Mouse (Mus musculus) neural tube, embryonic 11.5 days (tissue): ENCODE measurements around the gene Fbxo7. TPM values are rescaled to one million over a fixed set of nuclear protein-coding genes. Genes with fewer than 3 reads are reported as not detected.

Source experiments
- ATAC-seq: fragments of 200-750 bp; cut with Nextera tagmentation; 2 replicates; pipeline ENCODE4 v1.8.0; 2017; ENCODE audit warnings: moderate number of reproducible peaks, mild to moderate bottlenecking, moderate TSS enrichment, moderate library complexity; ENCODE audit not compliant: insufficient read depth, low FRiP score, low TSS enrichment
- DNase-seq: peaks from one replicate; pipeline ENCODE4 v3.0.0-alpha.2; 2015; ENCODE audit warnings: low spot score
- H3K27ac ChIP-seq: fragments of 300-500 bp; sonication (generic); 2 replicates; pipeline ENCODE4 v1.5.1; 2014; ENCODE audit warnings: low read depth, mild to moderate bottlenecking, low read length
- H3K27me3 ChIP-seq: fragments of 300-500 bp; sonication (generic); 2 replicates; pipeline ENCODE4 v1.6.1; 2014; ENCODE audit warnings: mild to moderate bottlenecking, low read length, mixed read lengths; ENCODE audit not compliant: control insufficient read depth, insufficient read depth
- H3K36me3 ChIP-seq: fragments of 300-500 bp; sonication (generic); 2 replicates; pipeline ENCODE4 v1.6.1; 2014; ENCODE audit warnings: mild to moderate bottlenecking, low read length, moderate library complexity, mixed read lengths; ENCODE audit not compliant: control insufficient read depth, insufficient read depth
- H3K4me1 ChIP-seq: fragments of 300-500 bp; sonication (generic); 2 replicates; pipeline ENCODE4 v1.6.1; 2014; ENCODE audit warnings: low read length, mixed read lengths; ENCODE audit not compliant: control insufficient read depth, insufficient read depth
- H3K4me2 ChIP-seq: fragments of 300-500 bp; sonication (generic); 2 replicates; pipeline ENCODE4 v1.6.1; 2014; ENCODE audit warnings: low read depth, mild to moderate bottlenecking, moderate library complexity
- H3K4me3 ChIP-seq: fragments of 300-500 bp; sonication (generic); 2 replicates; pipeline ENCODE4 v1.5.1; 2014; ENCODE audit warnings: low read depth, low read length
- H3K9ac ChIP-seq: fragments of 300-500 bp; sonication (generic); 2 replicates; pipeline ENCODE4 v1.6.1; 2014; ENCODE audit warnings: mild to moderate bottlenecking, low read length
- H3K9me3 ChIP-seq: fragments of 300-500 bp; sonication (generic); 2 replicates; pipeline ENCODE4 v1.6.1; 2016; ENCODE audit warnings: low read length; ENCODE audit not compliant: control insufficient read depth
- WGBS: fragments of 180-500 bp; shearing (Covaris S2); extraction: QIAGEN DNeasy Blood & Tissue Kit; methylation state at CpG from one replicate; pipeline ENCODE4 v1.1.7; 2014; 5-methylcytosine and 5-hydroxymethylcytosine counted together
- polyA plus RNA-seq: library from polyadenylated mRNA; unstranded; fragments of >200 nt; fragmentation: Nextera tagmentation; extraction: Ambion mirVana; gene quantifications from 2 replicates; pipeline ENCODE4 v1.2.1, GENCODE M21; 2014

Fbxo7 gene
- polyA plus RNA-seq, 1 experiment from 2014 or later, result 22.9 TPM

GRCm38 (mm10) chr10:86078761-86079160 lies 57.0 kb downstream of the Fbxo7 start:
- Histone ChIP-seq H3K36me3 (no peaks in the 10 kb centered on the region), H3K4me1 (no peaks in the 10 kb centered on the region), H3K27me3 (no peaks in the 10 kb centered on the region), H3K4me2 (no peak overlapping the region), H3K27ac (no peak overlapping the region), H3K4me3 (no peak overlapping the region), H3K9ac (no peak overlapping the region), H3K9me3 (no peaks in the 10 kb centered on the region)
- DNase-seq, result no peak
- no peak for ATAC-seq
- 97% methylated on average over 2 of the region's 2 CpGs for WGBS

DNA sequence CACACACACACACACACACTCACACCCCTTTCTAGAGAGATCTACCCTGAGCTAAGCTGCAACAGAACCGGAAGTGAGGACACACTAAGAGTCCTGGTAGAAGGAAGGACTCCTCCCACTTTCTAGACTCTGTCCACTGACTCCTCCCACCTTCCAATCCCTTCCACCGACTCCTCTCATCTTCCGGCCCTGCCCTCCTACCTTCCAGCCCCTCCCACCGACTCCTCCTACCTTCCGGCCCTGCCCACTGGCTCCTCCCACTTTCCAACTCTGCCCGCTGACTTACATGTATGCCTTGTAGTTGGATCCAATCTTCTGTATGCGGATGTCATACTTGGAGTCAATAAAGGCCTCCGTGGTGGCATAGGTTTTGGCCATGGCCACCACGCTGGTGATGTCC lies 58.1 kb downstream of the Fbxo7 start:
- Histone ChIP-seq H3K4me3 (no peak overlapping the region), H3K9me3 (no peaks in the 10 kb centered on the region), H3K4me1 (no peaks in the 10 kb centered on the region), H3K36me3 (no peaks in the 10 kb centered on the region), H3K4me2 (no peak overlapping the region), H3K27me3 (no peaks in the 10 kb centered on the region), H3K27ac (no peak overlapping the region), H3K9ac (no peak overlapping the region)
- DNase-seq, result no peak
- no peak for ATAC-seq
- 80% methylated on average over 9 of the region's 9 CpGs for WGBS

GRCm38 (mm10) chr10:86091919-86092318 lies 70.1 kb downstream of the Fbxo7 start:
- H3K4me1 ChIP-seq, result no peaks in the 10 kb centered on the region
- H3K9me3 ChIP-seq, result no peaks in the 10 kb centered on the region
- ATAC-seq (no peak), DNase-seq (no peak)
- WGBS, result 51% methylated on average over 10 of the region's 10 CpGs
- no peak overlapping the region for H3K4me3 ChIP-seq
- no peaks in the 10 kb centered on the region for H3K36me3 ChIP-seq
- H3K27ac ChIP-seq, result no peak overlapping the region
- H3K4me2 ChIP-seq, result no peak overlapping the region
- no peak overlapping the region for H3K9ac ChIP-seq
- H3K27me3 ChIP-seq, result no peaks in the 10 kb centered on the region

DNA sequence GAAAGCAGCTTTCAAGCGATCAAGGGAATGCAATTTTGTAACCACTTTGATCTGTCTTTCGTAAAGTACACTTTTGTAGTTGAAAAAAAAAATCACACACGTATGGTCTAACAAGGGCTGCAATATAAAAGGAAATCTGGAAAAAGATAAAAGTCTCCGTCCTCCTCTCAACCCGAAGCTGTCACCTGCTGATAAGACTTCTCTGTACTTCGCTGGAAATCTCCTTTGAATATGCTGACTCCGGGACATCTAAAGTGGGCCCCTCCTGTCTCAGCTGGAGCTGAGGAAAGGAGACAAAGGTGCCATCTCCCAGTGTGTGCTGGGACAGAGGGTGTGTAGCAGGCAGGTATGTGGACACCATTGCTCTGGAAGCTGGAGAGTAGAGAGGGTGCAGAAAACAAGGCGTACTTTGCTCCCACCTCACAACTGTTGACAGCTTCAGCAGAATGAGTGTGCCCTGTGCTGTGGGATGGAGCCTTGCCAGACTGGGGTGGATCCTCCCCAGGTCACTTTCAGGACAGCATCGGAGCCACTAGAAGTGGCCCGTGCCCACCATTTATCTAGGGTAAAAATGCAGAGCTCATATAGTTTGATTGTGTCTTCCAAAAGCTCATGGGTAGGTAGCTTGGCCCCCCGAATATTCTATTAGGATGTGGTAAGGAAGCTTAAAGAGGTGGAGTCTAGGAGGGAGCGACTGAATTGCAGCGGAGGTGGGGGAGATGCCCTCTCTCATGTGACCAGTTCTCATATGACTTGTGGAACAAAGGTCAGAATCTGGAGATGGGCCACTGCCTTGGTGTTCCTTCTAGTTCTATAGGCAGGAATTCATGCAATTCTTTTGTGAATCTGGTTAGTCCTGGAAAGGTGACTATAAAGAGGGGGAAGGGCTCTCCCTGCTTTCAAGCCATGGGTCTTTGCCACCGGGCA lies 71.6 kb downstream of the Fbxo7 start:
- WGBS, result 71% methylated on average over 14 of the region's 14 CpGs
- DNase-seq, result no peak
- H3K27me3 ChIP-seq, result no peaks in the 10 kb centered on the region
- H3K4me3 ChIP-seq, result no peak overlapping the region
- H3K4me1 ChIP-seq, result no peaks in the 10 kb centered on the region
- H3K27ac ChIP-seq, result no peak overlapping the region
- no peaks in the 10 kb centered on the region for H3K9me3 ChIP-seq
- ATAC-seq, result no peak
- no peak overlapping the region for H3K4me2 ChIP-seq
- no peak overlapping the region for H3K9ac ChIP-seq
- H3K36me3 ChIP-seq, result no peaks in the 10 kb centered on the region

- DNase-seq, result no peak
- Histone ChIP-seq H3K9me3 (no peaks in the 10 kb centered on the region), H3K27me3 (no peaks in the 10 kb centered on the region), H3K9ac (no peak overlapping the region), H3K4me2 (no peak overlapping the region), H3K4me1 (no peaks in the 10 kb centered on the region), H3K36me3 (no peaks in the 10 kb centered on the region), H3K4me3 (no peak overlapping the region), H3K27ac (no peak overlapping the region)
- ATAC-seq, result no peak
- 82% methylated on average over 6 of the region's 6 CpGs for WGBS
Observed at GRCm38 (mm10) chr10:86098363-86098762, 76.6 kb downstream of the Fbxo7 start.

GRCm38 (mm10) chr10:86100281-86100851 lies 78.6 kb downstream of the Fbxo7 start:
- Histone ChIP-seq H3K27me3 (no peaks in the 10 kb centered on the region), H3K4me1 (no peaks in the 10 kb centered on the region), H3K9ac (no peak overlapping the region), H3K9me3 (no peaks in the 10 kb centered on the region), H3K36me3 (no peaks in the 10 kb centered on the region), H3K27ac (no peak overlapping the region), H3K4me2 (no peak overlapping the region), H3K4me3 (no peak overlapping the region)
- no peak for ATAC-seq
- no peak for DNase-seq
- 60% methylated on average over 3 of the region's 3 CpGs for WGBS

Other genes with a start within 250 kb of the Fbxo7 start
- 92.1 and 98.8 TPM in 2 replicates for gene Pwp1, start 192.5 kb upstream of the Fbxo7 start, polyA plus RNA-seq
- 40.7 and 45.1 TPM in 2 replicates for gene Prdm4, start 104.8 kb upstream of the Fbxo7 start, polyA plus RNA-seq
- 0.23 and 0.97 TPM in 2 replicates for gene Ascl4, start 94.3 kb upstream of the Fbxo7 start, polyA plus RNA-seq
- 194 TPM in 2 replicates for gene Rtcb, start 64.1 kb upstream of the Fbxo7 start, polyA plus RNA-seq
- gene Bpifc, start 10.1 kb upstream of the Fbxo7 start, polyA plus RNA-seq, result 0.14 TPM in 1 of 2 replicates, not detected in the other